17 mouse cellular contexts compared by ENCODE assay signal in genomic region chr10:95559426-95559825, GRCm38 (mm10). TPM values are rescaled to one million over a fixed set of nuclear protein-coding genes. Genes with fewer than 3 reads are reported as not detected.
A peak's percentile ranks its signal among the peaks of the same experiment; 100 is the strongest.
DNase-seq lines count a peak whose midpoint lies in the region; ATAC-seq and TF ChIP-seq lines count a peak whose summit lies in the region.
"Had no signal": no experiment of that assay in that cellular context is flagged by ENCODE, and none has a peak within 500 bp of the region (broad histone marks: within the 10 kb centered on the region; RNA-seq: fewer than 3 reads in every experiment).

No protein-coding gene starts in this region.

- H3K4me2 ChIP-seq in heart, embryonic 11.5 days, result peak overlapping the region; percentile 48
- peak overlapping the region; percentile 86; the same call in 1 of the 2 replicates for H3K4me2 ChIP-seq in kidney, embryonic 16.5 days (replicated peaks; ENCODE audit: low read depth, low read length)
- H3K4me2 ChIP-seq in embryonic facial prominence, embryonic 14.5 days (ENCODE audit: low read depth, low read length), result peak overlapping the region; percentile 61; the same call in 1 of the 2 replicates
- peak overlapping the region; percentile 63 for H3K4me2 ChIP-seq in liver, embryonic 14.5 days (ENCODE audit: low read depth)

- TF ChIP-seq EP300 in liver, embryonic 14.5 days (IDR thresholded peaks at IDR 0.05; ENCODE audit: low read depth), result no peak

- peaks cover 2% of the 10 kb centered on the region; the same call in 1 of the 2 replicates for H3K36me3 ChIP-seq in heart, embryonic 11.5 days (ENCODE audit: control insufficient read depth, insufficient read depth, low read length)
- H3K36me3 ChIP-seq in kidney, embryonic 16.5 days (ENCODE audit: insufficient read depth, low read length), result peaks cover 8% of the 10 kb centered on the region
- H3K36me3 ChIP-seq in embryonic facial prominence, embryonic 14.5 days (ENCODE audit: control insufficient read depth, insufficient read depth, low read length), result peaks cover 4% of the 10 kb centered on the region; the same call in 1 of the 2 replicates
- H3K36me3 ChIP-seq in liver, embryonic 14.5 days (replicated peaks; ENCODE audit: control insufficient read depth, insufficient read depth, low read depth), result peaks cover 55% of the 10 kb centered on the region
- H3K36me3 ChIP-seq: forebrain, embryonic 15.5 days had no signal

- peak overlapping the region; percentile 22 for H3K4me3 ChIP-seq in heart, embryonic 11.5 days (ENCODE audit: low read depth, low read length)
- H3K4me3 ChIP-seq in kidney, embryonic 16.5 days (ENCODE audit: low read length), result peak overlapping the region; percentile 36
- no peak overlapping the region for H3K4me3 ChIP-seq in embryonic facial prominence, embryonic 14.5 days (ENCODE audit: low read depth, low read length)
- H3K4me3 ChIP-seq in liver, embryonic 14.5 days (ENCODE audit: insufficient read depth in 1 of 2, low read depth in 2 of 2, low read length in 2 of 2), result peak overlapping the region in 1 of 2 experiments; percentile 20; a peak in 1 of 4 replicates
- H3K4me3 ChIP-seq: forebrain, embryonic 15.5 days; limb, embryonic 12.5 days; myocyte had no signal

- no peak for TF ChIP-seq CTCF in liver, embryonic 14.5 days (IDR thresholded peaks at IDR 0.05; ENCODE audit: low read depth)

- 67% methylated on average over 7 of the region's 7 CpGs for WGBS in heart, embryonic 11.5 days (ENCODE audit: insufficient replicate concordance)
- WGBS in kidney, embryonic 16.5 days, result 64% methylated on average over 7 of the region's 7 CpGs
- WGBS in embryonic facial prominence, embryonic 14.5 days, result 66% methylated on average over 7 of the region's 7 CpGs
- WGBS in liver, embryonic 14.5 days (ENCODE audit: insufficient replicate concordance), result 72% methylated on average over 7 of the region's 7 CpGs

- H3K9ac ChIP-seq in heart, embryonic 11.5 days (ENCODE audit: low read depth, low read length), result 0 out of 2 replicates have a peak overlapping the region, but pooled peaks have one; percentile 30
- 0 out of 2 replicates have a peak overlapping the region, but pooled peaks have one; percentile 35 for H3K9ac ChIP-seq in kidney, embryonic 16.5 days (replicated peaks; ENCODE audit: low read length)
- 0 out of 2 replicates have a peak overlapping the region, but pooled peaks have one; percentile 4 for H3K9ac ChIP-seq in embryonic facial prominence, embryonic 14.5 days (ENCODE audit: low read depth, low read length)
- H3K9ac ChIP-seq in liver, embryonic 14.5 days (replicated peaks), result no peak overlapping the region
- H3K9ac ChIP-seq: forebrain, embryonic 15.5 days; limb, embryonic 12.5 days had no signal

- no peak for ATAC-seq in heart, embryonic 11.5 days (replicated peaks; ENCODE audit: insufficient number of reproducible peaks, low FRiP score, low TSS enrichment)
- no peak for ATAC-seq in kidney, embryonic 16.5 days (ENCODE audit: low FRiP score, low TSS enrichment)
- ATAC-seq in embryonic facial prominence, embryonic 14.5 days (ENCODE audit: low read depth), result no peak
- ATAC-seq in liver, embryonic 14.5 days (ENCODE audit: insufficient read depth), result no peak
- ATAC-seq: forebrain, embryonic 15.5 days; hindbrain, embryonic 16.5 days had no signal

- no peaks in the 10 kb centered on the region for H3K9me3 ChIP-seq in heart, embryonic 11.5 days (replicated peaks; ENCODE audit: control insufficient read depth, low read length)
- no peaks in the 10 kb centered on the region for H3K9me3 ChIP-seq in kidney, embryonic 16.5 days (ENCODE audit: low read length)
- H3K9me3 ChIP-seq in embryonic facial prominence, embryonic 14.5 days (ENCODE audit: control insufficient read depth, low read length), result no peaks in the 10 kb centered on the region
- H3K9me3 ChIP-seq in liver, embryonic 14.5 days (ENCODE audit: control insufficient read depth, low read length), result no peaks in the 10 kb centered on the region
- H3K9me3 ChIP-seq: forebrain, embryonic 15.5 days; limb, embryonic 12.5 days had no signal

- peaks cover 26% of the 10 kb centered on the region for H3K4me1 ChIP-seq in heart, embryonic 11.5 days (ENCODE audit: control insufficient read depth, insufficient read depth, low read length)
- peaks cover 17% of the 10 kb centered on the region for H3K4me1 ChIP-seq in kidney, embryonic 16.5 days (ENCODE audit: insufficient read depth, low read length)
- H3K4me1 ChIP-seq in embryonic facial prominence, embryonic 14.5 days (ENCODE audit: control insufficient read depth, insufficient read depth, low read length), result peaks cover 6% of the 10 kb centered on the region
- peaks cover 5 to 22% of the 10 kb centered on the region in 2 experiments for H3K4me1 ChIP-seq in liver, embryonic 14.5 days (replicated peaks; ENCODE audit: control insufficient read depth in 2 of 2, insufficient read depth in 2 of 2, low read length in 1 of 2)

- intact Hi-C loops in heart, postnatal 14 days (cut with DNase I), result loop anchor here (2.0 kb wide), 1 partner anchor 213 kb away; no protein-coding TSS in a partner anchor

- no peaks in the 10 kb centered on the region for H3K27me3 ChIP-seq in heart, embryonic 11.5 days (ENCODE audit: control insufficient read depth, insufficient read depth, low read length)
- no peaks in the 10 kb centered on the region for H3K27me3 ChIP-seq in kidney, embryonic 16.5 days (ENCODE audit: insufficient read depth, low read length)
- no peaks in the 10 kb centered on the region for H3K27me3 ChIP-seq in embryonic facial prominence, embryonic 14.5 days (replicated peaks; ENCODE audit: control insufficient read depth, insufficient read depth, low read length)
- H3K27me3 ChIP-seq in liver, embryonic 14.5 days (ENCODE audit: control insufficient read depth, insufficient read depth, low read length), result no peaks in the 10 kb centered on the region
- H3K27me3 ChIP-seq: forebrain, embryonic 15.5 days; limb, embryonic 12.5 days had no signal

- DNase-seq in heart, postnatal 14 days, result no peak
- DNase-seq in kidney, postnatal 10 days, result no peak
- no peak for DNase-seq in embryonic facial prominence, embryonic 14.5 days (ENCODE audit: low spot score)
- DNase-seq in liver, embryonic 14.5 days (ENCODE audit: low read depth in 3 of 3, low spot score in 3 of 3), result no peak
- no peak for DNase-seq in thymus, postnatal 36 days
- DNase-seq: adrenal gland, postnatal 10 days; cerebellum, postnatal 14 days; gastrocnemius, postnatal 10 days; kidney, postnatal 4 days; layer of hippocampus, postnatal 36 days; lung, postnatal 14 days had no signal

- H3K27ac ChIP-seq in heart, embryonic 11.5 days (ENCODE audit: low read depth, low read length), result no peak overlapping the region
- H3K27ac ChIP-seq in kidney, embryonic 16.5 days (ENCODE audit: low read length), result no peak overlapping the region
- no peak overlapping the region for H3K27ac ChIP-seq in embryonic facial prominence, embryonic 14.5 days (replicated peaks; ENCODE audit: low read depth, low read length)
- H3K27ac ChIP-seq in liver, embryonic 14.5 days, result no peak overlapping the region
- H3K27ac ChIP-seq: forebrain, embryonic 15.5 days; limb, embryonic 12.5 days had no signal

RNA-seq across cellular contexts. Expression of gene Nudt4, which starts 4.5 kb away (rescaled TPM):
- polyA plus RNA-seq in heart, embryonic 11.5 days (2014; fragmentation: Nextera tagmentation; extraction: Ambion mirVana), result 134 and 147 TPM in 2 replicates
- total RNA-seq in heart, postnatal 14 days (2021), result 100 to 1,000 TPM; 270 to 280 TPM
- 119 and 132 TPM in 2 replicates for polyA plus RNA-seq in kidney, embryonic 16.5 days (2015; fragmentation: Nextera tagmentation; extraction: Ambion mirVana)
- polyA plus RNA-seq in embryonic facial prominence, embryonic 14.5 days (2014; fragmentation: Nextera tagmentation; extraction: Ambion mirVana), result 106 and 107 TPM in 2 replicates
- 30.0 and 49.7 TPM in 2 replicates for polyA plus RNA-seq in liver, embryonic 14.5 days (2012; rRNA removed)
- 95.5 and 106 TPM in 2 replicates for polyA plus RNA-seq in liver, embryonic 14.5 days (2014; fragmentation: Nextera tagmentation; extraction: Ambion mirVana)

RNA-seq across cellular contexts. Expression of gene Ube2n, which starts 44.5 kb away (rescaled TPM):
- polyA plus RNA-seq in heart, embryonic 11.5 days (2014; fragmentation: Nextera tagmentation; extraction: Ambion mirVana), result 319 and 322 TPM in 2 replicates
- 100 to 1,000 TPM in 1 of 2 experiments, 10 to 100 TPM in 1; 96.8 to 101 TPM for total RNA-seq in heart, postnatal 14 days (2021)
- 338 and 353 TPM in 2 replicates for polyA plus RNA-seq in kidney, embryonic 16.5 days (2015; fragmentation: Nextera tagmentation; extraction: Ambion mirVana)
- 282 and 286 TPM in 2 replicates for polyA plus RNA-seq in embryonic facial prominence, embryonic 14.5 days (2014; fragmentation: Nextera tagmentation; extraction: Ambion mirVana)
- polyA plus RNA-seq in liver, embryonic 14.5 days (2012; rRNA removed), result 50.1 and 78.2 TPM in 2 replicates
- polyA plus RNA-seq in liver, embryonic 14.5 days (2014; fragmentation: Nextera tagmentation; extraction: Ambion mirVana), result 134 and 137 TPM in 2 replicates

RNA-seq across cellular contexts. Expression of gene Mrpl42, which starts 57.7 kb away (rescaled TPM):
- 518 and 543 TPM in 2 replicates for polyA plus RNA-seq in heart, embryonic 11.5 days (2014; fragmentation: Nextera tagmentation; extraction: Ambion mirVana)
- total RNA-seq in heart, postnatal 14 days (2021), result 100 to 1,000 TPM; 369 to 371 TPM
- 318 and 319 TPM in 2 replicates for polyA plus RNA-seq in kidney, embryonic 16.5 days (2015; fragmentation: Nextera tagmentation; extraction: Ambion mirVana)
- 301 and 321 TPM in 2 replicates for polyA plus RNA-seq in embryonic facial prominence, embryonic 14.5 days (2014; fragmentation: Nextera tagmentation; extraction: Ambion mirVana)
- 110 and 137 TPM in 2 replicates for polyA plus RNA-seq in liver, embryonic 14.5 days (2012; rRNA removed)
- polyA plus RNA-seq in liver, embryonic 14.5 days (2014; fragmentation: Nextera tagmentation; extraction: Ambion mirVana), result 217 and 225 TPM in 2 replicates
